Mouse (Mus musculus): ENCODE data around the gene Cyth1. TPM values are rescaled to one million over a fixed set of nuclear protein-coding genes. Genes with fewer than 3 reads are reported as not detected.

Gene Cyth1
- polyA plus RNA-seq, 1 experiment: 19.6 TPM

DNA sequence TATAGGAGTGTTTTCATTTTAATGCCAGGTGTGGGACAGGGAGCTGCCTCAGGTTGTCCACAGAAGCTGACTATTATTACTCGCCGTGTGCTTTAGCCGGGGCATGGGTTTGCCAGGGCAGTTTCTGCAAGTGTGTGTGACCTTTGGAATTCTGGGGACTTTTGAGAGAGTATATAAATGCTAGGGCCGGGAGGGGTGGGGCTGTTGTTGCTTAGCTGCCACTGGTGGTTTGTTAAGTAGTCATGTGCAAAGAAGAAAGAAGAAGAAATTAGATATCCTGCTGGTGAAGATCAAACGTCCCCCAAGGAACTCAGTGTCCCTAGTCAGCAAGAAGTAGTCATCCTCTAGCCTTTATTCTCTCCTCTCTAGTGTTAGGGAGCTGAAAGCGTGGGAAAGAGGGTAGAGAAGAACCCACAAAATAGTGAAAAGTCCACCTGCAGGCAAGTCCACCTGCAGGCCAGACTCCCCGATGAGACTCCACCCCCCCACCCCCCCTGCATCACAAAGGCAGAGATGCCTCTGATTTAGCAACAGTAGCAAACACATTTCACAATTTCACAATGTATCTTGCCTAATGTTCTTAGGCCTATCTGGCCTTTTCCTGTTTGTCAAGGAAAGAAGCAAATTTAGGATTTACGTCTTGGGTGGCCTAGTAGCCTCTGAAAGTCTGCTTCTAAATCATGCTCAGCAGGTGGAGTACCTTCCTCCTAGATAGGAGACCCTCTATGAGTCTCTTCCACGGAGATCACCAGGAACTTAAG lies 100.3 kb downstream of the Cyth1 start:
- Histone ChIP-seq H3K4me3 (ENCODE audit: low read depth, low read length) (no peak overlapping the region), H3K27ac (ENCODE audit: insufficient read depth, low read depth, low read length) (no peak overlapping the region; the same call in 1 of the 2 replicates), H3K4me1 (ENCODE audit: control insufficient read depth, insufficient read depth, insufficient read length, low read length) (peaks cover 8% of the 10 kb centered on the region), H3K36me3 (ENCODE audit: control insufficient read depth, insufficient read depth, low read length) (no peaks in the 10 kb centered on the region), H3K27me3 (ENCODE audit: control insufficient read depth, insufficient read depth, low read length) (no peaks in the 10 kb centered on the region)
- 33% methylated on average over 9 of the region's 9 CpGs for WGBS
- no peak for TF ChIP-seq CTCF (IDR thresholded peaks at IDR 0.05; ENCODE audit: extremely low read depth, insufficient read length, insufficient replicate concordance, low read depth, low read length)
- no peak for TF ChIP-seq POLR2A (IDR thresholded peaks at IDR 0.05; ENCODE audit: low read depth, low read length)

DNA sequence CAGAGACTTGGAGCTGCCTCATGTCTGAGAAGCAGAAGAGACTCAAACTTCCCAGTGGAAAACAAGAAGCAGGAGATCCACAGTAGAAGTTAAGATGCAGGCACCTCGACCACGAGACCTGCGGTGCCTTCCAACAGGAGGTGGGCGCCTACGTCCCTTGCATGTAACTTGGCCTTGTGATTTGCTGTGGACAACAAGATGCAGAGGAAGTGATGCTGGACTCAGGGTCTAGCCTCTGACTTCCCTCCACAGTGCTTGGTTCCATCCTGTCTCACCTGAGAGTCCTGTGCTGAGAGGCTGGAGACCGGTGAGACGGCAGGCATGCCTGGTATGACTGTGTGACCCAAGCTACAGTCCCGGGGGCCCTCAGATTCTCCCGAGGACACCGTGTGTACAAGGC lies 101.9 kb downstream of the Cyth1 start:
- TF ChIP-seq POLR2A (IDR thresholded peaks at IDR 0.05; ENCODE audit: low read depth, low read length) (no peak), CTCF (IDR thresholded peaks at IDR 0.05; ENCODE audit: extremely low read depth, insufficient read length, insufficient replicate concordance, low read depth, low read length) (no peak)
- peak overlapping the region; percentile 81 for H3K27ac ChIP-seq (ENCODE audit: insufficient read depth, low read depth, low read length)
- peak overlapping the region; percentile 56; the same call in 1 of the 2 replicates for H3K4me3 ChIP-seq (ENCODE audit: low read depth, low read length)
- H3K4me1 ChIP-seq (ENCODE audit: control insufficient read depth, insufficient read depth, insufficient read length, low read length): peaks cover 8% of the 10 kb centered on the region
- WGBS: 86% methylated on average over 10 of the region's 10 CpGs
- H3K27me3 ChIP-seq (ENCODE audit: control insufficient read depth, insufficient read depth, low read length): no peaks in the 10 kb centered on the region
- no peaks in the 10 kb centered on the region for H3K36me3 ChIP-seq (ENCODE audit: control insufficient read depth, insufficient read depth, low read length)

DNA sequence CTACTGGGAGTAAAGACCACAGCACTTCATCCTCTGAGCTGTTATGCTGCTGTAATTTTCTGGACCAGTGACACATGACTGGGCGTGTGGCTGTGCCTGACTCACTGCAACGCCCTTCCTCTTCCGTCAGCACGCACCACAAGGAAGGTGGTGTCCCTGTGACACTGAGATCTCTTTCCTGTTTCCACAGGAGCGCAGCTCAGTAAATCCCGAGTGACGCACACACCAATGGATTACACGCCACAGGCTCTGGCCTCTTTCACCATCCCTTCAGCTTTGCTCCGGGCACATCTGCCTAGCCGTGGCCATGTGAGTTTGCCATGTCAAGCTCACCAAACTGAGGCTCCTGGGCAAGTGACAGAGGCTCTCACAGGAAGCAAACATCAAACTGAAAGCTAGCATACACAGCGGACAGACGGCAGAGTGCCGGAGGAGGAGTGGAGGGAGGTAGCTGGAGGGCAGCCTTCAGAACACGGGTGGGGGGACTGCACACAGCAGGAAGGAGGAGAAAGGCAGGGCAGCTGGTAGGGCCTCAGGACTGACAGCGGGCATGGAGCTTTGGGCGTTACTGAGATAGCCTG lies 102.5 kb downstream of the Cyth1 start:
- Histone ChIP-seq H3K4me3 (ENCODE audit: low read depth, low read length) (peak overlapping the region; percentile 56), H3K27ac (ENCODE audit: insufficient read depth, low read depth, low read length) (peak overlapping the region; percentile 81), H3K27me3 (ENCODE audit: control insufficient read depth, insufficient read depth, low read length) (no peaks in the 10 kb centered on the region), H3K4me1 (ENCODE audit: control insufficient read depth, insufficient read depth, insufficient read length, low read length) (peaks cover 8% of the 10 kb centered on the region), H3K36me3 (ENCODE audit: control insufficient read depth, insufficient read depth, low read length) (no peaks in the 10 kb centered on the region)
- WGBS: 47% methylated on average over 16 of the region's 16 CpGs
- TF ChIP-seq CTCF (IDR thresholded peaks at IDR 0.05; ENCODE audit: extremely low read depth, insufficient read length, insufficient replicate concordance, low read depth, low read length) (no peak), POLR2A (IDR thresholded peaks at IDR 0.05; ENCODE audit: low read depth, low read length) (peak; percentile 69; the same call in 1 of the 2 replicates)

DNA sequence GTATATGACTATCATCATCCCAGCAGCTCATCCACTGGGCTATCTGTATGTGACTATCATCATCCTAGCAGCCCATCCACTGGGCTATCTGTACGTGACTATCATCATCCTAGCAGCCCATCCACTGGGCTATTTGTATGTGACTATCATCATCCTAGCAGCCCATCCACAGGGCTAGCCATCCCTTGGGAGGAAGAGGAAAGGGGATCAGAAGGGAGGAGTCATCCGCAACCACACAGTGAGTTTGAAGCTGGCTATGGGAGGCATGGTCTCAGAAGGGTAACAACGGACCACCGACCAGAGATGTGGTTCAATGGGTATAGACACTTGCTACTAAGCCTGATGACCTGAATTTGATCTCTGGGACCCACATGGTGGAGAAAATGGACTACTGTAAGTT lies 103.3 kb downstream of the Cyth1 start:
- Histone ChIP-seq H3K27ac (ENCODE audit: insufficient read depth, low read depth, low read length) (no peak overlapping the region), H3K4me3 (ENCODE audit: low read depth, low read length) (no peak overlapping the region), H3K27me3 (ENCODE audit: control insufficient read depth, insufficient read depth, low read length) (no peaks in the 10 kb centered on the region), H3K36me3 (ENCODE audit: control insufficient read depth, insufficient read depth, low read length) (no peaks in the 10 kb centered on the region), H3K4me1 (ENCODE audit: control insufficient read depth, insufficient read depth, insufficient read length, low read length) (peaks cover 8% of the 10 kb centered on the region)
- 96% methylated on average over 4 of the region's 4 CpGs for WGBS
- TF ChIP-seq CTCF (IDR thresholded peaks at IDR 0.05; ENCODE audit: extremely low read depth, insufficient read length, insufficient replicate concordance, low read depth, low read length): no peak
- no peak for TF ChIP-seq POLR2A (IDR thresholded peaks at IDR 0.05; ENCODE audit: low read depth, low read length)

DNA sequence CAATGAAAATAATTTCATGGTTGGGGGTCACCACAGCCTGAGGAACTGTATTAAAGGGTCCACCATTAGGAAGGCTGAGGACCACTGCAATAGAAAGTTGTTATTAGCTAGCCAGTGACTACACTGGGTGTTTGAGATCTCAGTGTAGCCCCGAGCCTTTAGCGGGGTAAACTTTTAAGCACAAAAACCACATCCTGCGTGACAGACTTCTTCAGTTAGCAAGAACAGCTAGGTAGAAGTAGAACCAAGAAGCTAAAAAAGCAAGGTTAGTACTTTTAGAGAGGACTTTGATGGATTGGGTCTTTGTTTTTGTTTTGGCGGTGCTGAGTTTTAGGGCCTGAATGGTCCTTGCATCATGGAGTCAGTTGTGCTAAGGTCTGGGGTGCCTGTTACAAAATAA lies 104.7 kb downstream of the Cyth1 start:
- H3K4me3 ChIP-seq (ENCODE audit: low read depth, low read length): no peak overlapping the region
- peaks cover 8% of the 10 kb centered on the region for H3K4me1 ChIP-seq (ENCODE audit: control insufficient read depth, insufficient read depth, insufficient read length, low read length)
- TF ChIP-seq CTCF (IDR thresholded peaks at IDR 0.05; ENCODE audit: extremely low read depth, insufficient read length, insufficient replicate concordance, low read depth, low read length): no peak
- no peak for TF ChIP-seq POLR2A (IDR thresholded peaks at IDR 0.05; ENCODE audit: low read depth, low read length)
- H3K27ac ChIP-seq (ENCODE audit: insufficient read depth, low read depth, low read length): peak overlapping the region; percentile 48
- WGBS: 85% methylated on average over 4 of the region's 4 CpGs
- H3K27me3 ChIP-seq (ENCODE audit: control insufficient read depth, insufficient read depth, low read length): no peaks in the 10 kb centered on the region
- no peaks in the 10 kb centered on the region for H3K36me3 ChIP-seq (ENCODE audit: control insufficient read depth, insufficient read depth, low read length)

DNA sequence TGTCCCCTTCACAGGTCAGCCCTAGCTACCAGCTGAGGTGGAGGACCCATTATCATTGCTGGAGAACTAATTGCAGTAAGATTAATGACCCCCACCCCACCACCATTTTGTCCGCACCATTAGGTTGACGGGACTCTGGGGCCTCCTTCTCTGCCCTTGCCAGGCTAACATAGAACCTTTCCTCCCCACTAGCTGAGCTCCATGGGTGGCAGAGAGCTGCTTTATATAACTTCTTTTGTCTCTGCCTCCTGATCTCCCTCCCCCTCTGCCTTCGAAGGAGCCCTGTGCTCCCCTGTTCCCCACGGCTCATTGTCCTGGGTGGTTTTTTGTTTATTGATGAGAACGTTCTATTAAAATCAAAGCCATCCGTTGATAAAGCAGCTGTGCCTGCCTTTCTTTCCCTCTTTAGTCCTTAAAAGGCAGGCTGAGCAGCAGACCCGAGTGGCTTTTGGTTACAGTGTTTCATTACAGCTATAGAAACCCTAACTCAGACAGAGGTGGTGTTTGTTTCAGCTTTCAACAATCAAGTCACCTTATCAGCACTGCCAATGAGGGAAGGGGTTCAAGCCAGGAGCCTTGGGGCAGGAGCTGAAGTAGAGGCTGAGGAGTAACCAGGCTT lies 105.7 kb downstream of the Cyth1 start:
- 44% methylated on average over 7 of the region's 7 CpGs for WGBS
- Histone ChIP-seq H3K27ac (ENCODE audit: insufficient read depth, low read depth, low read length) (no peak overlapping the region), H3K36me3 (ENCODE audit: control insufficient read depth, insufficient read depth, low read length) (no peaks in the 10 kb centered on the region), H3K27me3 (ENCODE audit: control insufficient read depth, insufficient read depth, low read length) (no peaks in the 10 kb centered on the region), H3K4me1 (ENCODE audit: control insufficient read depth, insufficient read depth, insufficient read length, low read length) (peaks cover 7% of the 10 kb centered on the region), H3K4me3 (ENCODE audit: low read depth, low read length) (no peak overlapping the region)
- TF ChIP-seq POLR2A (IDR thresholded peaks at IDR 0.05; ENCODE audit: low read depth, low read length): no peak
- TF ChIP-seq CTCF (IDR thresholded peaks at IDR 0.05; ENCODE audit: extremely low read depth, insufficient read length, insufficient replicate concordance, low read depth, low read length): no peak
